Mouse (Mus musculus): ENCODE measurements at regions not wholly inside any gene's neighbourhood (a gene's known extent, or its start where the extent isn't known, plus 50 kb on each side); places are given as distances from the start of the nearest gene placed in this dataset.

DNA sequence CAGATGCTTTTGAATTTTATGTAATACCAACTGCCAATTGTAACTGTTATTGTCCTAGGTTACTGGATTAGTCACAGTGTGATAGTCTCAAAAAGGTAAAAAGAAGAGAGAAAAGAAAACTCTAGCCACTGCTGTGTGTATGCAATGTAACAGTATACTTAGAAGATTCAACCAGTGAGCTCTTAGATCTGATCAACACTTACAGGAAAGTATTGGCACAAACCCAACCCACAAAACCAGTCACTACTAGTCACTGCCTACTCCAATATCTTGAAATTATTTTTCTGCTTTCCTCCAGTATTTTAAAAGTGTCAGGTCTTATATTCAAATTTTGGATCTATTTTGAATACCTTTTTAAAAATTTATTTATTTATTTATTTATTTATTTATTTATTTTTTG lies 52.6 kb upstream of the Tnr start:
- peak; percentile 24 for DNase-seq (ENCODE audit: low read depth, low spot score)
- no peaks in the 10 kb centered on the region for H3K79me2 ChIP-seq (ENCODE audit: control insufficient read depth, insufficient read depth, low read length, poor library complexity)
- no peaks in the 10 kb centered on the region for H3K36me3 ChIP-seq (ENCODE audit: control insufficient read depth in 1 of 2, insufficient read depth in 2 of 2, low read length in 2 of 2)
- H3K9me3 ChIP-seq (replicated peaks; ENCODE audit: insufficient read depth, low read length): no peaks in the 10 kb centered on the region
- no peak overlapping the region for H3K4me3 ChIP-seq (ENCODE audit: control insufficient read depth in 1 of 2, insufficient read depth in 1 of 2, low read depth in 2 of 2, low read length in 2 of 2)
- H3K27me3 ChIP-seq (ENCODE audit: control insufficient read depth in 1 of 2, insufficient read depth in 2 of 2, low read length in 2 of 2): no peaks in the 10 kb centered on the region
- H3K4me1 ChIP-seq (ENCODE audit: control insufficient read depth in 1 of 2, insufficient read depth in 2 of 2, low read length in 2 of 2): no peaks in the 10 kb centered on the region
- H3K27ac ChIP-seq (ENCODE audit: control insufficient read depth, low read depth, low read length): no peak overlapping the region
- no peak overlapping the region for H3K9ac ChIP-seq (ENCODE audit: control insufficient read depth, low read depth, low read length, poor library complexity, severe bottlenecking)
- no peak for TF ChIP-seq EP300 (IDR thresholded peaks at IDR 0.05; ENCODE audit: low read depth in 1 of 2, low read length in 2 of 2)
- no peak for TF ChIP-seq ZKSCAN1 (IDR thresholded peaks at IDR 0.05; ENCODE audit: low read depth, low read length)
- no peak for TF ChIP-seq SIN3A (IDR thresholded peaks at IDR 0.05; ENCODE audit: low read length)
- TF ChIP-seq CHD2 (IDR thresholded peaks at IDR 0.05; ENCODE audit: low read length): no peak
- TF ChIP-seq ZMIZ1 (IDR thresholded peaks at IDR 0.05; ENCODE audit: low read depth, low read length): no peak
- TF ChIP-seq RAD21 (IDR thresholded peaks at IDR 0.05; ENCODE audit: low read depth, low read length): no peak
- no peak for TF ChIP-seq NELFE (IDR thresholded peaks at IDR 0.05; ENCODE audit: low read depth, low read length)
- TF ChIP-seq USF1 (IDR thresholded peaks at IDR 0.05; ENCODE audit: low read depth, low read length): no peak
- TF ChIP-seq MAX (IDR thresholded peaks at IDR 0.05; ENCODE audit: low read length): no peak
- TF ChIP-seq MAFK (IDR thresholded peaks at IDR 0.05; ENCODE audit: borderline replicate concordance, low read depth, low read length): no peak
- no peak for TF ChIP-seq ELF1 (IDR thresholded peaks at IDR 0.05; ENCODE audit: low read depth, low read length)
- no peak for TF ChIP-seq ZNF384 (IDR thresholded peaks at IDR 0.05; ENCODE audit: low read depth, low read length)
- no peak for TF ChIP-seq TBP (IDR thresholded peaks at IDR 0.05; ENCODE audit: low read depth, low read length)
- TF ChIP-seq MXI1 (IDR thresholded peaks at IDR 0.05; ENCODE audit: low read depth, low read length): no peak
